Mouse (Mus musculus): Measurements from ENCODE around the gene Dppa3.

Gene Dppa3

GRCm38 (mm10) chr6:122626110-122626509, at the start of gene Dppa3:
Gene Dppa3 (plus strand): TSS chr6:122626410.
- no peak for DNase-seq (ENCODE audit: low spot score in 2 of 2)

GRCm38 (mm10) chr6:122577030-122577429, 49.2 kb upstream of the Dppa3 start:
- DNase-seq (ENCODE audit: low spot score in 2 of 2), result no peak

GRCm38 (mm10) chr6:122579086-122579485, 47.1 kb upstream of the Dppa3 start:
- no peak for DNase-seq (ENCODE audit: low spot score in 2 of 2)

GRCm38 (mm10) chr6:122591027-122591758, 35.0 kb upstream of the Dppa3 start:
- DNase-seq (ENCODE audit: low spot score in 2 of 2), result no peak

- DNase-seq (ENCODE audit: low spot score in 2 of 2), result no peak
Measured at GRCm38 (mm10) chr6:122592905-122593304, 33.3 kb upstream of the Dppa3 start.

GRCm38 (mm10) chr6:122595637-122596036, 30.6 kb upstream of the Dppa3 start:
- no peak for DNase-seq (ENCODE audit: low spot score in 2 of 2)

- DNase-seq (ENCODE audit: low spot score in 2 of 2), result no peak
Measured at GRCm38 (mm10) chr6:122596608-122597007, 29.6 kb upstream of the Dppa3 start.

GRCm38 (mm10) chr6:122598014-122598413, 28.2 kb upstream of the Dppa3 start:
- DNase-seq (ENCODE audit: low spot score in 2 of 2), result no peak

- no peak for DNase-seq (ENCODE audit: low spot score in 2 of 2)
Measured at GRCm38 (mm10) chr6:122598436-122598835, 27.8 kb upstream of the Dppa3 start.

GRCm38 (mm10) chr6:122599054-122599737, 27.0 kb upstream of the Dppa3 start:
- no peak for DNase-seq (ENCODE audit: low spot score in 2 of 2)

- no peak for DNase-seq (ENCODE audit: low spot score in 2 of 2)
Measured at GRCm38 (mm10) chr6:122600066-122600646, 26.1 kb upstream of the Dppa3 start.

- no peak for DNase-seq (ENCODE audit: low spot score in 2 of 2)
Measured at GRCm38 (mm10) chr6:122601031-122601430, 25.2 kb upstream of the Dppa3 start.

GRCm38 (mm10) chr6:122601615-122602014, 24.6 kb upstream of the Dppa3 start:
- DNase-seq (ENCODE audit: low spot score in 2 of 2), result no peak

- DNase-seq (ENCODE audit: low spot score in 2 of 2), result peak; percentile 49 to 71
Measured at GRCm38 (mm10) chr6:122602242-122602991, 23.8 kb upstream of the Dppa3 start, which contains the start of gene Apobec1. Gene Apobec1 (minus strand): TSS chr6:122602444.

- DNase-seq (ENCODE audit: low spot score in 2 of 2), result no peak
Measured at GRCm38 (mm10) chr6:122602992-122603322, 23.3 kb upstream of the Dppa3 start.

- DNase-seq (ENCODE audit: low spot score in 2 of 2), result no peak
Measured at GRCm38 (mm10) chr6:122604260-122604659, 21.9 kb upstream of the Dppa3 start.

GRCm38 (mm10) chr6:122605483-122605882, 20.7 kb upstream of the Dppa3 start:
- no peak for DNase-seq (ENCODE audit: low spot score in 2 of 2)

GRCm38 (mm10) chr6:122606661-122607060, 19.5 kb upstream of the Dppa3 start:
- no peak for DNase-seq (ENCODE audit: low spot score in 2 of 2)

GRCm38 (mm10) chr6:122607700-122608099, 18.5 kb upstream of the Dppa3 start:
- no peak for DNase-seq (ENCODE audit: low spot score in 2 of 2)

GRCm38 (mm10) chr6:122608434-122609376, 17.5 kb upstream of the Dppa3 start:
- DNase-seq (ENCODE audit: low spot score in 2 of 2), result no peak

- DNase-seq (ENCODE audit: low spot score in 2 of 2), result no peak
Measured at GRCm38 (mm10) chr6:122609377-122609728, 16.9 kb upstream of the Dppa3 start.

Data from urinary bladder, postnatal 4 days (tissue).